Comparison of ENCODE assay signal across 8 mouse cellular contexts in genomic region chr5:114130698-114131520, GRCm38 (mm10). TPM values are rescaled to one million over a fixed set of nuclear protein-coding genes. Genes with fewer than 3 reads are reported as not detected.
DNase-seq lines count a peak whose midpoint lies in the region; ATAC-seq and TF ChIP-seq lines count a peak whose summit lies in the region.

No protein-coding gene starts in this region.

- H3K36me3 ChIP-seq in erythroblast, embryonic 14.5 days (ENCODE audit: control insufficient read depth), result peaks cover 34% of the 10 kb centered on the region
- H3K36me3 ChIP-seq in heart, embryonic 12.5 days, result peaks cover 13% of the 10 kb centered on the region; the same call in 1 of the 2 replicates
- H3K36me3 ChIP-seq in kidney, postnatal 0 days (ENCODE audit: insufficient read depth, low read length), result no peaks in the 10 kb centered on the region
- no peaks in the 10 kb centered on the region for H3K36me3 ChIP-seq in liver, adult 2 months (ENCODE audit: control insufficient read depth, insufficient read depth, low read length)

- peak overlapping the region; percentile 75 for H3K27ac ChIP-seq in heart, embryonic 12.5 days (ENCODE audit: poor library complexity, severe bottlenecking)
- H3K27ac ChIP-seq in kidney, postnatal 0 days, result peak overlapping the region; percentile 79
- peak overlapping the region; percentile 93 for H3K27ac ChIP-seq in liver, adult 2 months (replicated peaks; ENCODE audit: insufficient read depth, low read depth, low read length)

- no peak for TF ChIP-seq CTCF in kidney, postnatal 0 days (IDR thresholded peaks at IDR 0.05; ENCODE audit: low read depth)
- TF ChIP-seq CTCF in liver, adult 2 months (IDR thresholded peaks at IDR 0.05; ENCODE audit: low read depth, low read length), result no peak

- peak; percentile 95 for ATAC-seq in heart, embryonic 12.5 days (ENCODE audit: insufficient number of reproducible peaks, low FRiP score)
- peak; percentile 96 for ATAC-seq in kidney, postnatal 0 days (replicated peaks; ENCODE audit: low FRiP score, low read depth)
- peak; percentile 84 for ATAC-seq in monocyte, adult 5-6 weeks (replicated peaks; ENCODE audit: insufficient number of reproducible peaks, low FRiP score, low TSS enrichment, poor library complexity, severe bottlenecking)

- peak overlapping the region; percentile 79 for H3K9ac ChIP-seq in heart, embryonic 12.5 days
- peak overlapping the region; percentile 70 for H3K9ac ChIP-seq in kidney, postnatal 0 days (ENCODE audit: low read depth, low read length)
- H3K9ac ChIP-seq in liver, adult 2 months (ENCODE audit: low read depth, low read length), result peak overlapping the region; percentile 86

- peak; percentile 96 for DNase-seq in CD4-positive, CD25-positive, alpha-beta regulatory T cell, adult 2 months (ENCODE audit: low read depth, low spot score)
- peak; percentile 82 for DNase-seq in brain, embryonic 18.5 days (ENCODE audit: low read depth, low spot score)
- DNase-seq in kidney, postnatal 0 days (ENCODE audit: low spot score), result peak; percentile 97
- DNase-seq in liver, adult 2 months (ENCODE audit: extremely low read depth, low read depth, low spot score), result peak; percentile 77
- DNase-seq in spleen, postnatal 36 days (ENCODE audit: low spot score in 2 of 2), result peak; percentile 90

- no peaks in the 10 kb centered on the region for H3K27me3 ChIP-seq in erythroblast, embryonic 14.5 days (ENCODE audit: control insufficient read depth)
- no peaks in the 10 kb centered on the region for H3K27me3 ChIP-seq in heart, embryonic 12.5 days (replicated peaks)
- no peaks in the 10 kb centered on the region for H3K27me3 ChIP-seq in kidney, postnatal 0 days (ENCODE audit: insufficient read depth, low read length)
- no peaks in the 10 kb centered on the region for H3K27me3 ChIP-seq in liver, adult 2 months (ENCODE audit: control insufficient read depth, insufficient read depth, low read length)

- no peaks in the 10 kb centered on the region for H3K9me3 ChIP-seq in erythroblast, embryonic 14.5 days (ENCODE audit: control insufficient read depth, low read length)
- H3K9me3 ChIP-seq in heart, embryonic 12.5 days (replicated peaks), result no peaks in the 10 kb centered on the region
- H3K9me3 ChIP-seq in kidney, postnatal 0 days (replicated peaks; ENCODE audit: low read length), result no peaks in the 10 kb centered on the region

- H3K79me2 ChIP-seq in liver, adult 2 months (ENCODE audit: control insufficient read depth, insufficient read depth, low read length), result no peaks in the 10 kb centered on the region

- H3K4me1 ChIP-seq in erythroblast, embryonic 14.5 days (ENCODE audit: control insufficient read depth), result peaks cover 84% of the 10 kb centered on the region
- H3K4me1 ChIP-seq in heart, embryonic 12.5 days (replicated peaks), result peaks cover 47% of the 10 kb centered on the region
- peaks cover 6% of the 10 kb centered on the region; the same call in 1 of the 2 replicates for H3K4me1 ChIP-seq in kidney, postnatal 0 days (replicated peaks; ENCODE audit: insufficient read depth, low read length)
- peaks cover 15% of the 10 kb centered on the region for H3K4me1 ChIP-seq in liver, adult 2 months (ENCODE audit: control insufficient read depth, insufficient read depth, low read length)

- peak overlapping the region; percentile 97 for H3K4me2 ChIP-seq in heart, embryonic 12.5 days
- H3K4me2 ChIP-seq in kidney, postnatal 0 days (ENCODE audit: low read length), result peak overlapping the region; percentile 99

- WGBS in heart, embryonic 12.5 days, result under 1% methylated on average over 87 of the region's 87 CpGs
- WGBS in kidney, postnatal 0 days, result 0% methylated on average over 86 of the region's 87 CpGs
- WGBS in liver, adult 2 months, result under 1% methylated on average over 87 of the region's 87 CpGs

- TF ChIP-seq POLR2A in liver, adult 2 months (IDR thresholded peaks at IDR 0.05; ENCODE audit: extremely low read depth, insufficient read depth, low read length), result 0 out of 2 replicates have a peak, but pooled peaks have one; percentile 27

- H3K4me3 ChIP-seq in erythroblast, embryonic 14.5 days (replicated peaks), result peak overlapping the region; percentile 67
- peak overlapping the region; percentile 78 for H3K4me3 ChIP-seq in heart, embryonic 12.5 days
- peak overlapping the region; percentile 68 for H3K4me3 ChIP-seq in kidney, postnatal 0 days (replicated peaks; ENCODE audit: low read depth, low read length)
- H3K4me3 ChIP-seq in liver, adult 2 months (ENCODE audit: insufficient read depth, low read depth, low read length), result peak overlapping the region; percentile 69

RNA-seq across cellular contexts. Expression of gene Ung, which starts 0.7 kb away (rescaled TPM):
- 2.7 and 3.7 TPM in 2 replicates for polyA plus RNA-seq in erythroblast, embryonic 14.5 days (2012)
- polyA plus RNA-seq in heart, embryonic 12.5 days (2016; fragmentation: Nextera tagmentation; extraction: Ambion mirVana), result 60.6 and 60.7 TPM in 2 replicates
- 31.1 and 34.6 TPM in 2 replicates for polyA plus RNA-seq in kidney, postnatal 0 days (2015; fragmentation: Nextera tagmentation; extraction: Ambion mirVana)
- 2.4 and 4.6 TPM in 2 replicates for total RNA-seq in liver, adult 2 months (2014; rRNA removed)
- polyA plus RNA-seq in liver, adult 2 months (2012; rRNA removed), result 5.0 and 5.3 TPM in 2 replicates
- total RNA-seq in monocyte, adult 5-6 weeks (2017), result 1.9 to 4.0 TPM (median 2.7 TPM) in 3 replicates

RNA-seq across cellular contexts. Expression of gene Alkbh2, which starts 2.9 kb away (rescaled TPM):
- polyA plus RNA-seq in erythroblast, embryonic 14.5 days (2012), result 0.91 and 1.8 TPM in 2 replicates
- polyA plus RNA-seq in heart, embryonic 12.5 days (2016; fragmentation: Nextera tagmentation; extraction: Ambion mirVana), result 8.7 and 11.0 TPM in 2 replicates
- polyA plus RNA-seq in kidney, postnatal 0 days (2015; fragmentation: Nextera tagmentation; extraction: Ambion mirVana), result 11.1 and 12.2 TPM in 2 replicates
- total RNA-seq in liver, adult 2 months (2014; rRNA removed), result 3.1 and 5.1 TPM in 2 replicates
- polyA plus RNA-seq in liver, adult 2 months (2012; rRNA removed), result 7.0 and 10.1 TPM in 2 replicates
- total RNA-seq in monocyte, adult 5-6 weeks (2017), result 1.6 to 12.8 TPM (median 8.9 TPM) in 3 replicates

RNA-seq across cellular contexts. Expression of gene Acacb, which starts 15.4 kb away (rescaled TPM):
- under 0.01 and 0.01 TPM in 2 replicates for polyA plus RNA-seq in erythroblast, embryonic 14.5 days (2012)
- polyA plus RNA-seq in heart, embryonic 12.5 days (2016; fragmentation: Nextera tagmentation; extraction: Ambion mirVana), result 16.1 and 16.9 TPM in 2 replicates
- 4.4 and 4.6 TPM in 2 replicates for polyA plus RNA-seq in kidney, postnatal 0 days (2015; fragmentation: Nextera tagmentation; extraction: Ambion mirVana)
- total RNA-seq in liver, adult 2 months (2014; rRNA removed), result 26.8 and 39.4 TPM in 2 replicates
- polyA plus RNA-seq in liver, adult 2 months (2012; rRNA removed), result 27.9 and 45.8 TPM in 2 replicates
- 0.10 to 0.21 TPM (median 0.19 TPM) in 3 replicates for total RNA-seq in monocyte, adult 5-6 weeks (2017)

RNA-seq across cellular contexts. Expression of gene Svop, which starts 39.5 kb away (rescaled TPM):
- 0.04 TPM in 1 of 2 replicates, not detected in the other for polyA plus RNA-seq in erythroblast, embryonic 14.5 days (2012)
- polyA plus RNA-seq in heart, embryonic 12.5 days (2016; fragmentation: Nextera tagmentation; extraction: Ambion mirVana), result 0.06 and 0.15 TPM in 2 replicates
- polyA plus RNA-seq in kidney, postnatal 0 days (2015; fragmentation: Nextera tagmentation; extraction: Ambion mirVana), result 0.08 and 0.11 TPM in 2 replicates
- 0.07 TPM in 1 of 2 replicates, not detected in the other for total RNA-seq in liver, adult 2 months (2014; rRNA removed)
- not detected in 2 replicates for polyA plus RNA-seq in liver, adult 2 months (2012; rRNA removed)
- not detected in 3 replicates for total RNA-seq in monocyte, adult 5-6 weeks (2017)

Comparison
In these comparisons a context has a peak if more than half of its experiments do, and no peak if none do; other contexts are left out.
1. Peak in every context shown above with its lines: DNase-seq, ATAC-seq, H3K4me3 ChIP-seq and H3K27ac ChIP-seq.